Mouse (Mus musculus): ENCODE measurements at regions not wholly inside any gene's neighbourhood (a gene's known extent, or its start where the extent isn't known, plus 50 kb on each side); places are given as distances from the start of the nearest gene placed in this dataset.

- TF ChIP-seq POLR2A (IDR thresholded peaks at IDR 0.05; ENCODE audit: insufficient read depth, low read length) (no peak), EP300 (IDR thresholded peaks at IDR 0.05; ENCODE audit: insufficient read depth, low read depth, low read length) (no peak)
Observed at GRCm38 (mm10) chr10:37257544-37257943, 118.8 kb upstream of the Marcks start.

All from ES-Bruce4 (cell line).